Mouse (Mus musculus): ENCODE measurements around the gene Olfr1061.
"Not testable (repeated sequence)": the region's sequence is repeated elsewhere in the genome, so short reads cannot be mapped to it uniquely, and the experiment has no call there.

Olfr1061 gene

DNA sequence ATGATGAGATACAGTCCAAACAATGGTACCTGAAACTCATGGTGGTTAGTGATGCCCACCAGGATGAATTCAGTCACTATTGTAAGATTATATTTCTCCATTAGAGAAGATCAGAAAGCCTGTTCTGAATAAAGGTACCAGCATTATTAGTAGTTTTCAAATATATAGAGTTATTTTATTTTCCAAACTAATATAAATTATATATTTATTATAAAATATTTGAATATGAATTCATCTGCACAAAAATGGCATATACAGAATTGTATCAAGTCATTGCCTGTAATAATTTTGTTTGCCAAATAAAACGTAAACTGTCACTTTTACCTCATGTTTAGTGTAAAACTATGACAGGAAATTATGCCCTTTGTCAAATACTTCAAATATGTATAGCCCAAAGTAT lies at the start of gene Olfr1061:
Gene Olfr1061 (minus strand): TSS at position 101 of the 400 bp plus-strand sequence.
- in situ Hi-C loops (cut with MboI), result no loop called here

DNA sequence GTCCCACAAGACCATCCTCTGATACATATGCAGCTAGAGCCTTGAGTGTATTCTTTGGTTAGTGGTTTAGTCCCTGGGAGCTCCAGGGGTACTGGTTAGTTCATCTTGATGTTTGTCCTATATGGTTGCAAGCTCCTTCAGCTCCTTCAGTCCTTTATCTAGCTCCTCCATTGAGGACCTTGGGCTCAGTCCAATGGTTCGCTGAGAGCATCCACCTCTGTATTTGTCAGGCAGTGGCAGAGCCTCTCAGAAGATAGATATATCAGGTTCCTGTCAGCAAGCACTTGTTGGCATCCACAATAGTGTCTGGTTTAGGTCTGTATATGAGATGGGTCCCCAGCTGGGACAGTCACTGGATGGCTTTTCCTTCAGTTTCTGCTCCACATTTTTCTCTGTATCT lies 46.6 kb upstream of the Olfr1061 start:
- in situ Hi-C loops (cut with MboI), result no loop called here

DNA sequence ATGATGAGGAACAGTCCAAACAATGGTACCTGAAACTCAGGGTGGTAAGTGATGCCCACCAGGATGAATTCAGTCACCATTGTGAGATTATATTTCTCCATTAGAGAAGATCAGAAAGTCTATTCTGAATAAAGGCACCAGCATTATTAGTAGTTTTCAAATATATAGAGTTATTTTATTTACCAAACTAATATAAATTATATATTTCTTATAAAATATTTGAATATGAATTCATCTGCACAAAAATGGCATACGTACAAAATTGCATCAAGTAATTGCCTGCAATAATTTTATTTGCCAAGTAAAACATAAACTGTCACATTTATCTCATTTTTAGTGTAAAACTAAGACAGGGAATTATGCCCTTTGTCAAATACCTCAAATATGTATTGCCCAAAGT lies 42.3 kb upstream of the Olfr1061 start, which contains the start of gene Olfr1066:
Gene Olfr1066 (minus strand): TSS at position 101 of the 400 bp plus-strand sequence.
- in situ Hi-C loops (cut with MboI), result no loop called here

DNA sequence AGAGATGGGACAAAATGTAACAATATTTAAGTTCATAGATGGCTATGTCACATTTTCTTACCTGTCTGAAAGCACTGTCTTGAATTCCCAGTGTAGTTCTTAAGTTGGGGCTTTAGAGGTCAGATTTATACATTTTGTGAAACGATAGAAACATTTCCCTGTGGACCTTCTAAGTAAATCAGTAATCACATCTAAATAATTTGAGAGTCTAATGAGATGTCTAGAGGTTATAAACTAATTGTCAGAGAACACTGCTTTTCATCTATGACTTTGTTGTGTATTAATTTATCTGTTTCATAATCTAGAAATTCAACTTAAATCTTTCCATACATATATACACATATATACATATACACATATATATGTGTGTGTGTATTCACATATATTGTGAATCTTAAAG lies 36.6 kb upstream of the Olfr1061 start, which contains the start of gene Olfr1065:
Gene Olfr1065 (minus strand): TSS at position 101 of the 400 bp plus-strand sequence.
- in situ Hi-C loops (cut with MboI), result not testable (repeated sequence)

DNA sequence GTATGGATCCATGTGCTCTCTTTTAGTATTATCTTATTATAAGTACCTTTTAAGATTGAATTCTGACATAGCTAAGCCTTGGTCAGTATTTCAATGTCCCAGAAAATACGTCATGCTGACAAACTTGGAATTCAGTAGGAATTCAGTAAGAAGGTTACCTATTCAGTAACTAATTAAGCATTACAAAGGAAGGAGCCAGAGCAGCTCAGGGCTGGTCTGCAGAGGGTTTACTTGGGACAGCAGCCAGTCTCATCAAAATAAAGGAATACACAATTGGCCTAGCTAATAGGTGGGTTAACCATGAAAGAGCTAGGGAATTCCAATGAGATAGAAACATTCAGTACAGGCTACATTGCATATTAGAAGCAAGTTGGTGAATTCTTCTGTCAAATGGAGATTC lies 28.3 kb upstream of the Olfr1061 start:
- in situ Hi-C loops (cut with MboI), result not testable (repeated sequence)

DNA sequence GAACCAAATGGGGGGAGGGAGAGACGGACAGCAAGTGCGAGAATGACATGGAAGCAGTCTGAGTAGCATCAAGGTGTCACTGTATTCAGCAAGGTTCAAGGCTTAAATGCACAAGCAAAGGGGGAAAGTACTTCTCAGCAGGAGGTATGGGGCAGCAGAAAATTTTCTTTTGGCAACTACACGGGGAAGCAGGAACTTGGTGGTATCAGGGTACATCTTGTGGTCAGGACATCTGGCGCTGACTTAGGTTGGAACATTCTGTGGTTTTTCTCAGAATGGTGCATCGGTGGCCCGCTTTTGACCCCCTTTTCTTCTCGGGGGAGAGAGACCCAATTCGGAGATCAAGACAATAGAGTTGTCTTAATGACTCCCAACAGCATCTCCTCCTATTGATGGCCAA lies 14.7 kb upstream of the Olfr1061 start:
- in situ Hi-C loops (cut with MboI), result not testable (repeated sequence)

DNA sequence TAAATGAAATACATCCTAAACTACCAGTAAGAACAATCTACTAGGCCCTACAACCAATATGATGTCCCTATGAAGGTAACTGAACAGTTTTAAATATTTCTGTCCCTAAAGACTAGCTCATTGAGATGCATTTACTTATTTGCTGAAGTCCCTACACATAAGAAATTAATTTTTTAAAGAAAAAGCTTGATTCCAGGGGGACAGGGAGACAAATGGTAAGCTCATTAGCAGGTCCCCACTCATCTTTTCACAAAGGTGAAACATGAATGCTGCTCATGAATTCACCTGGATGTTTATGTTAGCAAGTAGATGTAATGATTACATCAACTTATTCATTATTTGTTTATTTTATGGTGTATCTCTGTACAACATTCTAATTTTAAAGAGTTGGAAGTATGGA lies 12.8 kb upstream of the Olfr1061 start, which contains the start of gene Olfr1062:
Gene Olfr1062 (minus strand): TSS at position 101 of the 400 bp plus-strand sequence.
- in situ Hi-C loops (cut with MboI), result not testable (repeated sequence)

DNA sequence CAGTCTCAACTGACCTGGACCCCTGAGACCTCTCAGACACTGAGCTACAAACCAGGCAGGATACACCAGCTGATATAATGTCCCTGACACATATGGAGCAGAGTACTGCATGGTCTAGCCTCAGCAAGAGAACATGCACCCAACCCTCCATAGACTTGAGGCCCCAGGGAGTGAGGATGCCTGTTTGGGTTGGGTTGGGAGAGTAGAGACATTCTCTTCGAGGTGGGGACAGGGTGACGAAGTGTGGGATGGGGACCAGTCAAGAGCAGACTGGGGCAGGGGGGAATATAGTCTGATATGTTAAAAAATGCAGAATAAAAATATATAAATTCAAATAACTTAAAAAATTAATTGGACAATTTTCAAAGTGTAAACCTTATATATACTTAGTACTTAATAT lies 18.7 kb downstream of the Olfr1061 start:
- in situ Hi-C loops (cut with MboI), result no loop called here

DNA sequence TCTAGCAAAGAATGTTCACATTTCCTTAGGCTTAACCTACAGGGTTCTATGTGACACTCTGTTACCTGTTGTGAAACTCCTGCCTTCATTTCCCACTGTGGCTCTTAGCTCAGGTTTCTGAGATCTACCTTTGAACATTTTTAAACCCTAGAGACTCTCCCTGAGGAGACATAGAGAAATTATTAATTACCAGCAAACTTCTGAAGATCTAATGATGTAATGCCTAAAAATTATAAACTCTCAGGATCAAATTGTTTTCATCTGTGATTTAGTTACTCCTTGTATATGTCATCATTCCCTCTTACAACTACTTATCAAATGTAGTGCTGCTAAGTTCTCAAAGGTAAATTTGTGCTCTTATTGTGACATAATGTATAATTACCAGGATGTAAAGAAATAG lies 25.4 kb downstream of the Olfr1061 start, which contains the start of gene Olfr1058:
Gene Olfr1058 (minus strand): TSS at position 101 of the 400 bp plus-strand sequence.
- in situ Hi-C loops (cut with MboI), result not testable (repeated sequence)

DNA sequence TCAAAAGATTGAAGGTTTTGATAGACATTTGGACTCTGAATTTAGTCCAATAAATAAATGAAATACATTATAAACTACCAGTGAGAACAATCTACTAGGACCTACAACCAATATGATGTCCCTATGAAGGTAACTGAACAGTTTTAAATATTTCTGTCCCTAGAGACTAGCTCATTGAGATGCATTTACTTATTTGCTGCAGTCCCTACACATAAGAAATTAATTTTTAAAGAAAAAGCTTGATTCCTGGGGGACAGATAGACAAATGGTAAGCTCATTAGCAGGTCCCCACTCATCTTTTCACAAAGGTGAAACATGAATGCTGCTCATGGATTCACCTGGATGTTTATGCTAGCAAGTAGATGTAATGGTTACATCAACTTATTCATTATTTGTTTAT lies 35.6 kb downstream of the Olfr1061 start, which contains the start of gene Olfr1057:
Gene Olfr1057 (minus strand): TSS at position 101 of the 400 bp plus-strand sequence.
- in situ Hi-C loops (cut with MboI), result no loop called here

DNA sequence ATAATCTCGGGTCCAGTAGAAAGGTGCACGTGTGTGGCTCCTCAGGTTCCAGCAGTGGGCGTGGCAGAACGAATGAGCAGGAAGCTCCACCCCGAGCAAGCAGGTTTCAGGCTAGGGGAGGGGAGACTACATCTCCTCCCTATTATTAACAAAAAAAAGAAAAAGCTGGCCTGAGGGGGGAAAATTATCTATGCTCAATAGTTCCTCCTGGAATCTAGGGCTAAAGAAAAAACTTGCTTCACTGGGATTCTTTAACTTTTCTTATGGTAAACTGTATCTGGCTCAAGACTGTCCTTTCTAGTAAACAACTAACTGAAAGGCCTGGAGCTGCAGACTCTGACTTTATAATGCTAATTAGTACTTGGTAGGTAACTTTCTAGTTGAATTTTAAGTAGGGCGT lies 47.5 kb downstream of the Olfr1061 start:
- in situ Hi-C loops (cut with MboI), result not testable (repeated sequence)

Measured in mature B cell (primary cell).